Mouse (Mus musculus): ENCODE measurements around the gene Glb1l.

DNA sequence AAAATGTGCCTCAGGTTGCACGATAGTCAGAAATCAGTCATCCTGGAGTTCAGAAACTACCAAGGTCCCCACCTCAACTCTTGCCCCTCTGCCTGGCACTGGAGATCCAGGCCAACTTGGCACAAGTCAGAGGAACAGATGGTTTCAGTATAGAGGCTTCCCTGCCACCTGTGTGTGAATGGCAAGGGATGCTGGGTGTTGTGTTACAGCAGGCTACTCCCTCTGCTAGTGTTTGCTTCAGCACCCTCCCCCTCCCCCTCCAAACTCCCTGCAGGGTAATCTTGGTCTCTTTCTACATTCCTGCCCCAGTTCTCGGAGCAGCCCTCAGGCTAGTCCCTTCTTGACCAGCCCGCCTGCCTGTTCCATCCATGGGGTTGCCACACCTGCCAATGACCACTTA lies 39.9 kb upstream of the Glb1l start:
- TF ChIP-seq POLR2A (IDR thresholded peaks at IDR 0.05; ENCODE audit: low read depth, low read length), result no peak
- no peak for TF ChIP-seq CTCF (IDR thresholded peaks at IDR 0.05; ENCODE audit: extremely low read depth, insufficient read depth, insufficient read length, insufficient replicate concordance)

Measured in spleen, adult 2 months (tissue).